Mouse (Mus musculus) kidney, postnatal 14 days (tissue): Measurements from ENCODE around the gene Scarb1.

Source experiments
- DNase-seq: peaks from one replicate; pipeline ENCODE4 v3.0.0; 2022; ENCODE audit warnings: mixed read lengths

The Scarb1 gene

DNA sequence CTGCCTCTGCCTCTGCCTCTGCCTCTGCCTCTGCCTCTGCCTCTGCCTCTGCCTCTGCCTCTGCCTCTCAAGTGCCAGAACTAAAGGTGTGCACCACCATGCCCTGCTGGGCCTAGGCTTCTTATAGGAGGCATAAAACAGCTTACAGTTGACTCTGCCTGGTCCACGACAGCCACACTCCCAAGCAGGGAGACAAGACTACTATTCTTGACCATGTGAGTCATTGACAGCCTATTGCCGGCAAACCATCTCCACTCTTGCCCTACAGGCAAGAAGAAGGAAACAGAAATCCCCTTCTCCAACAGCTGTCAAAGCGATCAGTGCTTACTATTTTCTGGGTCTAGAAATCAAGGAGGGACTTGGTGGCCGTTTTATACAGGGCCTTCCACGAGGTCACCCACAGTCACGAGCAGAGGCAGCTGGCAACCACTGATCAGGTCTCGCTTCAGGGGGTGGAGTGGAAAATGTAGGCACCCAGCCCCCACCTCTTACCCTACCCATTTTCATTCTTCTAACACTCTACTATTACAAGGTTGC lies 108.4 kb downstream of the Scarb1 start:
- no peak for DNase-seq

- DNase-seq = no peak
Observed at GRCm38 (mm10) chr5:125230463-125230862, 110.4 kb downstream of the Scarb1 start.

- no peak for DNase-seq
Observed at GRCm38 (mm10) chr5:125229097-125229496, 111.8 kb downstream of the Scarb1 start.

DNA sequence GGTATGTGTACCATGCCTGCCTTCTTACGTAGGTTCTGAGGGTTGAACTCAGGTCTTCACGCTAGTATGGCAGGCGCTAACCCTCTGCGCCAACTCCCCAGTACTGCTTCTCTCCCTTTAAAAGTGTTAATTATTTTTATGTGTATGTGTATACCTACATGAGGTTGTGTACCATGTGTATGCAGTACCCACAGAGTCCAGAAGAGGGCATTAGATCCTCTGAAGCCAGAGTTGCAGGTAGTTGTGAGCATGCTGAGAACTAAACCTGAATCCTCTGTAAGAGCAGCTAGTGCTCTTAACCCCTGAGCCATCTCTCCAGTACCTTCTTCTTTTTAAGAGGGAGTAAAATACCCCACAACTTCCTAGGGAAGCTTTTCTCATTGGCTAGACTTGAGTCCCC lies 113.2 kb downstream of the Scarb1 start:
- no peak for DNase-seq
